Mouse (Mus musculus) spleen, adult 12 weeks (tissue): ENCODE measurements around the gene Foxn3.

Experiments used
- DNase-seq: peaks from one replicate; pipeline ENCODE4 v3.0.0; 2022; ENCODE audit warnings: low spot score

Foxn3 gene

GRCm38 (mm10) chr12:99522882-99523281 lies 40.5 kb downstream of the Foxn3 start:
- no peak for DNase-seq

- no peak for DNase-seq
These were observed 43.5 kb downstream of the Foxn3 start for GRCm38 (mm10) chr12:99519862-99520261.

DNA sequence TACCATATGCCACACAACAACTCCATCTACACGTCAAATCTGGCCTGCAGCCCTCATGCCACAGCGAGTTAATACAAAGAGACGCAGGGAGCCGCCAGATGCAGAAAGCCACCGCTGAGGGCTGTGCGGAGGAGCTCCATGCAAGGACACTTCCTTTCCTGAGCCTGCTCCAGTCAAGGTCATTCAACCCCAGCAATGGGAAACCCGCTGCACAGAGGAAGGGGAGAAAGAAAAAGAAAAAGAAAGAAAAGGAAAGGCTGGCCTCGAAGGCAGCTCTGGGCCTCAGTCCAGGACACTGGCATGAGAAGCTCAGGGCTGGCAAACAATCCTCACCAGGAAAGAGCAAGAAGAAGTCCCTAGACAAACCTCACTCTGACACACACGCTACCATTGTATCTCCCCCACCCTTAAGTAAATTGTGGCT lies 44.2 kb downstream of the Foxn3 start:
- no peak for DNase-seq

DNA sequence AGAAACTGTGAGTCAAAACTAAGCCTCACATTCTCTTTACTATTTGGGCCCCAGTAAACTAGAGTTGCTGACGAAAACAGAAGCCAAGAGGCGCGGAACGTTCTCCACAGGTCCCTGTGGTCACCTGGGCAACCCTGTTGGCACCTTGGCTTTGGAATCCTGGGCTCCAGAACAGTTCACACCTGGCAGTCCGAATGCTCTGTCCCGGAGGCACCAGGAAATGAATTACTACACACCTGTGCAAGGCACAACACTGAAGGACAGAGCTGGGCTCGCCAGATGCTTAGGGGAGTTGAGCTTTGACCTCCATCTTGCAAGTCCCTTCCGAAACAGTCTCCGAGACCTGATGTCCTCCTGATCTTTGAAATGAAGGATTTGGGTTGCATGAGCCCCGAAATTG lies 44.7 kb downstream of the Foxn3 start:
- no peak for DNase-seq

DNA sequence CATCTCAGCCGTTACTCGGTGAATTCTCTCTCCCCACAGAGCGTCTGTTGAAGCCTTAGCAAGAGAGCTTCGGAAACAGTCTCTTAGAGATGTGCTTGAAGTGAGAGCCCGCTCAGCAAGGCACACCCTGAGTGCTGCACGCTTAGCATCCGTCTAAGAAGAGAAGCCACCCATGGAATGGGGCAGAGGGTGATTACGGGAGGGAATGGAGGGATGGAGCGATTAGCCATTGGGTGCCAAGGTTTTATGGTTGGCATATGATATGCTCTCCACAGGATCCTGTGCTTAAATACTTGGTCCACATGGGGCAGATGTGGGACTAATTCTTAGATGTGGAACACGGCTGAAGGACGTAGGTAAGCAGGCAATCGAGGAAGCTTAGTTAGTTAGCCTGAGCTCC lies 45.3 kb downstream of the Foxn3 start:
- DNase-seq: no peak

GRCm38 (mm10) chr12:99517296-99517695 lies 46.1 kb downstream of the Foxn3 start:
- DNase-seq: no peak

- DNase-seq: no peak
These were observed 47.9 kb downstream of the Foxn3 start for GRCm38 (mm10) chr12:99515481-99515880.

- no peak for DNase-seq
These were observed 51.7 kb downstream of the Foxn3 start for GRCm38 (mm10) chr12:99511644-99512043.

DNA sequence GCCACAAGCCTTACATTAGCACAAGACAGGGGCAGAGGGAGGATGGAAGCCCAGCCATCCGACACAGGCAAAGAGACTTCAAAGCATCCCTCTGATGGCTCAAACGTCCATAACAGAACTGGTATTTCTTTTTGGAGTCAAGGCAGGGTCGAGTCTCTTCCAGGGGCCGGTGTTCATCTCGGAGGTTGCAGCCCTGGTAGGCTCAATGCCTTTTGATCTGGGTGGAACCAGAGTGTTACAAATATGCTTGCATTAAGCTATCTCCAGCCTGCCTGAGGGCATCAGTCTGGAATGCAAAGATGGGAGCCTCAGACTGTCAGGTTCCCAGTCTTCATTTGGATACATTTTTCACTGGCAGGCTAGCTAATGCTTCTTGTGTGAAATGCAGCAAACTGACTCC lies 52.6 kb downstream of the Foxn3 start:
- no peak for DNase-seq

GRCm38 (mm10) chr12:99502225-99502624 lies 61.2 kb downstream of the Foxn3 start:
- DNase-seq: no peak

DNA sequence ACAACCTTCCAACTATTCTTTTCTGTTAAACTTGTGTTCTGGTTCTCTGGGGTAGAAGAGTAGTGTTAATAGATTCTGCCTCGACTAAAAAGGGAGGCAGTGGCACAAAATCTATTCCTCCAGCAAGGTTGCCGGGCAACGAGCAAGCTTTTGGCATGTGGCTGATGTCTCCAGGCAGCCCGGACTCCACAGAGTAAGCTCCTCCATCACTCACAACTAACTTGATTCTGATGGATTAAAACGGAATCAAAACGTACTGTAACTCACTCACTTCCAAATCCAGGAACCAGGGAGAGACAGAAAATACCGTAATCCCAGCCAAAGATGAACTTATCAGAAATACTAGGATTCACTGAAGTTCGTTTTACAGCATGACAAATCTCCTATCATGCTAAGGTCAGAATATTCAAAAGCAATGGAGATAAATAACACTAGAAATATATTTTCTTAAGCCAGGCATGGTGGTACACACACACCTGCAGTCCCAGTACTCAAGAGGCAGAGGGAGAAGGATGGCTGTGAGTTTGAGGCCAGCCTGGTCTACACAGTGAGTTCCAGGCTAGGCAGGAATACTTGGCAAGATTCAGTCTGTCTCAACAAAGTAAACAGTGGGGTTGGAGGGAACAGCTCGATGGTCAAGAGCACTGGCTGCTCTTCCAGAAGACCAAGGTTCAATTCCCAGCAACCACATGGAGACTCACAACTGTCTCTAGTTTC lies 64.2 kb downstream of the Foxn3 start:
- no peak for DNase-seq

DNA sequence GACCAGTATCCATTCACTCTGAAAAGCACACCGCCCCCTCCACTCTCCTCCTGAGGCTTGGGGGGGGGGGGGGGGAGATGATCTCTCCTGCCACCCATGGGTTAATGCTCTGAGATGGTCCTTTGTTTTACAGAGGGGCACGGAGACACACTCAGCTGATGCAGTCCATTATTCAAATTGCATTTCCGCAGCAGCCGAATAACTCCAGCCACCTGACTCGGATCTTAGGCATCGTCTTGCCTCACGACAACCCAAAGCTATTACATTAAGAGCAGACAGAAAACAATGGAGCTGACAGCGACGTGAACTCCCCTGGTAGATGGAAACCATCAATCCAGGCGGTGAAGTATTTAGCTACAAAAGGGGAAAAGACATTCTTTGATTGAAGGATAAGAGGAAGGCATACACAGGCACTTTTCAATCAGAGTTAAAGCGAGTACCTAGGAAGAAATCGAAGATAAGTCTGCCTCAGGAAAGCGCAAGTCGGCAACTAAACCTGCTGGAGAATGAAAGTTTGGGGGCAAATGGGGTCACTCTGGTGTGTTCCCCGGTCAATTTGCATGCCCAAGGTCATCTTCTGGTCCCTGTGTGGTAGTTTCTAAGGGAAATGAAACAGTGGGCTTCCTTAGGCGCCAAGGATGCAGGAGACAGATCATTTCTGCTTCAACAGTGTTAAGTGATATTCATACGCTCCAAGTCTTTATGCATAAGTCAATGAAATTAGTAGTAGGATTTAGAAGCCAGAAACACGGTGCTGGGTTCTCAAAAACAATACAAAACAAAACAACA lies 65.0 kb downstream of the Foxn3 start:
- no peak for DNase-seq

DNA sequence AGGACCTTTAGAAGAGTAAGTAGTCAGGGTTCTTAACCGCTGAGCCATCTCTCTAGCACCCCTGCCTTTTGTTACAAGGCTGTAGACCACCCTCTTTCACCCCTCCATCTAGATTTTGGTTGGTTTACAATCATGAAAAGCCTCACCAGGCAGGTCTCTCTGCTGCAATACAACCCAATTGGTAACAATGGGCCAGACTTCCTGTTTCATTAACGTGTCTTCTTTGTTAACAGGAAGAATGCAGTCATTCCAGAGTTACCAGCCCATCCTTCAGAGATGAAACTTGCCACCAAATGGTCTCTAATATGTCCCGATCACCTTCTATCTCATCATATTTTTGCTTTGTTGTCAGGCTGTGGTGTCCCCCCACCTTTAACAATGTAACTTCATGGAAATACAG lies 66.4 kb downstream of the Foxn3 start:
- no peak for DNase-seq

DNA sequence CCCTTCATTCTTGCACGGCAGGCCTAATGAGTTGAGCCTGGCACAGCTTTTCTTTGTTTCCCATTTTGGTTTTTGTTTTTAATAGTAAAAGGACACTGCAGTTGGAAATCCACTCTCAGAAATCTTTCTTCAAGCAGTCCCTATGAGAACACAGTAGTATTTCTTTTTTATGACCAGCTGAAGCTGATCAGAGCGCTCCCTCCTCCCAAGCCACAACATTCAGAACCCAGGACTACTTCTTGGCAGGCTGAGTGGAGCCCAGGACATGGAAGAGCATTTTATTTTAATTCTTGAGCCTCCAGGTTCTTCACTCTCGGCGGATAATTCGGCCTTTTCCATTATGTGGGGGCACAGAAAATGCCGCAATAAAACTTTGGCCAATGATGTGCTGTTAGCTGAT lies 73.2 kb downstream of the Foxn3 start:
- DNase-seq: no peak

GRCm38 (mm10) chr12:99489001-99489592 lies 74.3 kb downstream of the Foxn3 start:
- DNase-seq: no peak

- no peak for DNase-seq
These were observed 83.0 kb downstream of the Foxn3 start for GRCm38 (mm10) chr12:99480372-99480771.

DNA sequence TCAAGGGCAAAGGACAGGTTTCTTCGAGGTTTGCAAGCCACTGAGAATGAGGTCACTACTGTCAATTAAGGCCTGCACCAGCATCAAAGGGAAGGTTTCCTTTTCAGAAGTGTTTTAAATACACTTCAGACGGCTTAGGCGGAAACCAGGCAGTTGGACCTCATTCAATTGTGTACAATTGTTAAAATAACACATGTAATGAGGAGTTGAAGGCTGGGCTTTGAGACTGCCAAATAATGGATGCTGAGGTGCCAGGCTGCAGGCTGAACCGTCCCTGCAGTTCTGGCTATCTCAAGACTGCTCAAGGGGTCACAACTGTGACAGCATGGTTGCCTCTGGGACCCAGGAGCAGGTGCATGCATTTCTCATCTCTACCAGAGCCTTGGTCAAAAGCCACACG lies 89.2 kb downstream of the Foxn3 start:
- no peak for DNase-seq

DNA sequence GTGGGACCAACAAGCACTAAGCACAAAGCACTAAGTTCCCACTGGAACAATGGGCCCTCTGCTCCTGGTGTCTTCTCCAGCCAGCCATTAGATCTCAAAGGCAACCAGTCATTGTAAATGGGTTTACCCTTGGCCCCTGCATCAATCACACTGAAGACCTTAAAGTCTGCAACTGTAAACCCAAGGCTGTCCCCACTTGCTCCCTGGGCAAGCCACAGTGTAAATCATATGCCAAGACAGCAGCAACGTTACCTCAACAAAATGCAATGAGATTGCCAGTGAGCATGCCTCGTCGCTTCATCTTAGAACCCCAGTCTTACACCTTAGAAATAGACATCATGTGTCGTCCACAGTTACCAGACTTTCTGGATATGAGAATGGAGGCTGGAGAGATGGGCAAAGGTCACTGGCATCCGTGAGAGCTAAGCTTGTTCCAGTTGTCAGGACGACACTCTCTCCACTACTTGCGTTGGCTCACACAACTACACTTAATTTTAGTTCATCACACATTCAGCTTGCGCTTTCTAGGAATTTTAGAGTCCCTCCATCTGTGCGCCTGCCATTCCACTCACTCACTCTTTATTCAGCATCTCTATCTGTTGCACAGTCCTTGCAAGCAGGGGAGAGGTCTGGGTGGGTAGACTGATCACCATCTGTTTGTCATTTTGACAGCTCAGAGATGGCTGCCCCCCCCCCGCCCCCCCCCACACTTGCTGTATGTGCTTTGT lies 89.8 kb downstream of the Foxn3 start:
- DNase-seq: no peak

DNA sequence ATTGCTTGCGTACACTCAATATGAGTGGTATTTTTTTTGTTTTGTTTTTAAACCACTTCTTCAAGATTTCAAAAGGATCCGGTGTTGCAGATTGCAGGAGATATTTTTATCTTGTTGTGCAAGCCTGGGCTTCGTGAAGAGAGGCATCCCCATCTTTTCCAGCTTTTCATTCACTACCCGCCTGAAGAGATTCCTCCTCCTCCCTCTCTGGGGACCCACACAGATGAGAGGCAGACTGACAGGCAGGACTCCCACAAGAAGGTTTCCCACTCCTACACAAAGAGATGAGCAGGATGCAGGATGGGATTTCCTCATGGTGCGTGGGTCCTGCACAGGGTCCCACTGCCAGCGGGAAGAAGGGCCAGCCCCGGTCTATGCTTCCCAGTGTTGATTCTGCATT lies 92.0 kb downstream of the Foxn3 start:
- DNase-seq: no peak

- DNase-seq: peak; percentile 17
These were observed 95.5 kb downstream of the Foxn3 start for GRCm38 (mm10) chr12:99467884-99468311.

DNA sequence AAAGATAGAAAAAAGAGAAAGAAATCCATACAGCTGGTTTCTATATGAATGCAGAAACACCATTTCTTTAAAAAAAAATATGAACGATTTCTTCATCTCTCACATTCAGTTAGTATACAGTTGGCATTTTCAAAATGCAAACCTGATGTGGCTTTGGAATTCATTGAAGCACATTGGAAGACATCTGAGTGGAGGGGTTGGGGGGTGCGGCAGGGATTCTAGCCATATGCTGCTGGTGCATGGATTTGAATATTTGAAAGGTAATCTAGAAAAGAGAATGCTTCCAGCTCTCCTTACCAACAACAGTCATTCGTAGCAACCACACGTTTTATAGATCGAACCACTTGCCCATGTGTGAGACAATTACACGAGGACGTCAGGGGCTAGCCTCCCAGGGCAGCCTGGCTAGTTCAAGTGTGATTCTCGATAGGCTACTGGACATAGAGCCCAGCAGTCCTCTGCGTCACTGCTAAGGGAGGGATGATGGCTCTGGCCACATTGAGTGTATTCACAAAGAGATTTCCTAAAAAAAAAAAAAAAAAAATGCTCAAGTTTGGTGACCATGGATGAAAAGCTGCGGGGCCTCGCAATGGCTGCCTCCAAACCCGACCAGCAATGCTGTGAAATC lies 96.0 kb downstream of the Foxn3 start:
- no peak for DNase-seq

DNA sequence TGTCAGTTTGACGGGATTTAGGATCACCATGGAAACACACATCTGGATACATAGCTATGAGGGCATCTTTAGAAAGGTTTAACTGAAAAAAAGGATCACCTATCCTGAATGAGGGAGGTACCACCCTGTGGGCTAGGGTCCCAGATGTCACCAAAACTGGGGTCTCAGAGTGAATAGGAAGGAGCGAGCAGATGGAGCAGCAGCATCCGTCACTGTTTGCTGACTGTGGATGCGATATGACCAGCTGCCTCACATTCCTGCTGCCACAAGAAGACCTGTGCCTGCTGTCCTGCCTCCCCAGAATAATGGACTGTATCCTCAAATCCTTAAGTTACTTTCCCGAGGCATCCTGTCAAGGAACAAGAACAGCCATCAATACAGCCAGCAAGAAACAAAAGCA lies 97.0 kb downstream of the Foxn3 start:
- no peak for DNase-seq
